Mouse (Mus musculus): ENCODE measurements around the gene Cckar. TPM values are rescaled to one million over a fixed set of nuclear protein-coding genes. Genes with fewer than 3 reads are reported as not detected.

Cckar gene
- total RNA-seq, 1 experiment = not detected

GRCm38 (mm10) chr5:53688326-53688725 is 19.2 kb downstream of the Cckar start:
- Histone ChIP-seq H3K4me1 (ENCODE audit: control insufficient read depth in 2 of 2, insufficient read depth in 2 of 2, low read length in 2 of 2, poor library complexity in 1 of 2) (no peaks in the 10 kb centered on the region), H3K27ac (ENCODE audit: insufficient read depth, low read depth, low read length, poor library complexity, severe bottlenecking) (no peak overlapping the region), H3K4me3 (ENCODE audit: insufficient read depth in 1 of 2, low read depth in 1 of 2, low read length in 2 of 2, poor library complexity in 1 of 2, severe bottlenecking in 1 of 2) (no peak overlapping the region), H3K9me3 (ENCODE audit: control insufficient read depth, insufficient read depth, low read depth, low read length) (no peaks in the 10 kb centered on the region), H3K9ac (ENCODE audit: insufficient read depth, low read depth, low read length, poor library complexity, severe bottlenecking) (no peak overlapping the region), H3K36me3 (ENCODE audit: control insufficient read depth, insufficient read depth, low read length, poor library complexity, severe bottlenecking) (no peaks in the 10 kb centered on the region)
- no peak for DNase-seq (ENCODE audit: low read depth, low spot score)
- in situ Hi-C loops (cut with MboI; ENCODE audit: low sequenced_read_pairs in 2 of 2, unreplicated experiment in 2 of 2) = no loop called here
- TF ChIP-seq ZC3H11A (IDR thresholded peaks at IDR 0.05; ENCODE audit: borderline replicate concordance, low read depth, low read length) = no peak
- no peak for TF ChIP-seq HCFC1 (IDR thresholded peaks at IDR 0.05; ENCODE audit: borderline replicate concordance, insufficient read depth, low read length)
- no peak for TF ChIP-seq CHD2 (IDR thresholded peaks at IDR 0.05; ENCODE audit: low read depth, low read length)
- no peak for TF ChIP-seq MAFK (IDR thresholded peaks at IDR 0.05; ENCODE audit: insufficient read depth, low read depth, low read length)
- TF ChIP-seq ZNF384 (IDR thresholded peaks at IDR 0.05; ENCODE audit: low read depth, low read length) = no peak

GRCm38 (mm10) chr5:53686379-53686778 is 21.1 kb downstream of the Cckar start:
- in situ Hi-C loops (cut with MboI; ENCODE audit: low sequenced_read_pairs in 2 of 2, unreplicated experiment in 2 of 2) = no loop called here
- H3K4me1 ChIP-seq (ENCODE audit: control insufficient read depth in 2 of 2, insufficient read depth in 2 of 2, low read length in 2 of 2, poor library complexity in 1 of 2) = no peaks in the 10 kb centered on the region
- H3K36me3 ChIP-seq (ENCODE audit: control insufficient read depth, insufficient read depth, low read length, poor library complexity, severe bottlenecking) = no peaks in the 10 kb centered on the region
- no peak overlapping the region for H3K27ac ChIP-seq (ENCODE audit: insufficient read depth, low read depth, low read length, poor library complexity, severe bottlenecking)
- TF ChIP-seq MAFK (IDR thresholded peaks at IDR 0.05; ENCODE audit: insufficient read depth, low read depth, low read length) (no peak), ZC3H11A (IDR thresholded peaks at IDR 0.05; ENCODE audit: borderline replicate concordance, low read depth, low read length) (no peak), CHD2 (IDR thresholded peaks at IDR 0.05; ENCODE audit: low read depth, low read length) (no peak), ZNF384 (IDR thresholded peaks at IDR 0.05; ENCODE audit: low read depth, low read length) (no peak), HCFC1 (IDR thresholded peaks at IDR 0.05; ENCODE audit: borderline replicate concordance, insufficient read depth, low read length) (no peak)
- DNase-seq (ENCODE audit: low read depth, low spot score) = no peak
- H3K9me3 ChIP-seq (ENCODE audit: control insufficient read depth, insufficient read depth, low read depth, low read length) = no peaks in the 10 kb centered on the region
- no peak overlapping the region for H3K9ac ChIP-seq (ENCODE audit: insufficient read depth, low read depth, low read length, poor library complexity, severe bottlenecking)
- H3K4me3 ChIP-seq (ENCODE audit: insufficient read depth in 1 of 2, low read depth in 1 of 2, low read length in 2 of 2, poor library complexity in 1 of 2, severe bottlenecking in 1 of 2) = no peak overlapping the region

- H3K9me3 ChIP-seq (ENCODE audit: control insufficient read depth, insufficient read depth, low read depth, low read length) = no peaks in the 10 kb centered on the region
- H3K27ac ChIP-seq (ENCODE audit: insufficient read depth, low read depth, low read length, poor library complexity, severe bottlenecking) = no peak overlapping the region
- no peak overlapping the region for H3K4me3 ChIP-seq (ENCODE audit: insufficient read depth in 1 of 2, low read depth in 1 of 2, low read length in 2 of 2, poor library complexity in 1 of 2, severe bottlenecking in 1 of 2)
- DNase-seq (ENCODE audit: low read depth, low spot score) = no peak
- no peak for TF ChIP-seq ZNF384 (IDR thresholded peaks at IDR 0.05; ENCODE audit: low read depth, low read length)
- TF ChIP-seq MAFK (IDR thresholded peaks at IDR 0.05; ENCODE audit: insufficient read depth, low read depth, low read length) = no peak
- TF ChIP-seq HCFC1 (IDR thresholded peaks at IDR 0.05; ENCODE audit: borderline replicate concordance, insufficient read depth, low read length) = no peak
- TF ChIP-seq ZC3H11A (IDR thresholded peaks at IDR 0.05; ENCODE audit: borderline replicate concordance, low read depth, low read length) = no peak
- no peak for TF ChIP-seq CHD2 (IDR thresholded peaks at IDR 0.05; ENCODE audit: low read depth, low read length)
- no peaks in the 10 kb centered on the region for H3K36me3 ChIP-seq (ENCODE audit: control insufficient read depth, insufficient read depth, low read length, poor library complexity, severe bottlenecking)
- no peak overlapping the region for H3K9ac ChIP-seq (ENCODE audit: insufficient read depth, low read depth, low read length, poor library complexity, severe bottlenecking)
- in situ Hi-C loops (cut with MboI; ENCODE audit: low sequenced_read_pairs in 2 of 2, unreplicated experiment in 2 of 2) = no loop called here
- no peaks in the 10 kb centered on the region for H3K4me1 ChIP-seq (ENCODE audit: control insufficient read depth in 2 of 2, insufficient read depth in 2 of 2, low read length in 2 of 2, poor library complexity in 1 of 2)
Observed at GRCm38 (mm10) chr5:53685623-53686022, 21.9 kb downstream of the Cckar start.

GRCm38 (mm10) chr5:53684417-53684816 is 23.1 kb downstream of the Cckar start:
- Histone ChIP-seq H3K36me3 (ENCODE audit: control insufficient read depth, insufficient read depth, low read length, poor library complexity, severe bottlenecking) (no peaks in the 10 kb centered on the region), H3K9ac (ENCODE audit: insufficient read depth, low read depth, low read length, poor library complexity, severe bottlenecking) (no peak overlapping the region), H3K9me3 (ENCODE audit: control insufficient read depth, insufficient read depth, low read depth, low read length) (no peaks in the 10 kb centered on the region), H3K4me3 (ENCODE audit: insufficient read depth in 1 of 2, low read depth in 1 of 2, low read length in 2 of 2, poor library complexity in 1 of 2, severe bottlenecking in 1 of 2) (no peak overlapping the region), H3K27ac (ENCODE audit: insufficient read depth, low read depth, low read length, poor library complexity, severe bottlenecking) (no peak overlapping the region), H3K4me1 (ENCODE audit: control insufficient read depth in 2 of 2, insufficient read depth in 2 of 2, low read length in 2 of 2, poor library complexity in 1 of 2) (0 out of 4 replicates have a peak, but pooled peaks cover 0 to under 1% of the 10 kb centered on the region in 2 experiments)
- no peak for TF ChIP-seq ZC3H11A (IDR thresholded peaks at IDR 0.05; ENCODE audit: borderline replicate concordance, low read depth, low read length)
- no peak for TF ChIP-seq HCFC1 (IDR thresholded peaks at IDR 0.05; ENCODE audit: borderline replicate concordance, insufficient read depth, low read length)
- in situ Hi-C loops (cut with MboI; ENCODE audit: low sequenced_read_pairs in 2 of 2, unreplicated experiment in 2 of 2) = no loop called here
- DNase-seq (ENCODE audit: low read depth, low spot score) = no peak

GRCm38 (mm10) chr5:53683916-53684315 is 23.6 kb downstream of the Cckar start:
- Histone ChIP-seq H3K36me3 (ENCODE audit: control insufficient read depth, insufficient read depth, low read length, poor library complexity, severe bottlenecking) (no peaks in the 10 kb centered on the region), H3K27ac (ENCODE audit: insufficient read depth, low read depth, low read length, poor library complexity, severe bottlenecking) (no peak overlapping the region), H3K9ac (ENCODE audit: insufficient read depth, low read depth, low read length, poor library complexity, severe bottlenecking) (no peak overlapping the region), H3K4me1 (ENCODE audit: control insufficient read depth in 2 of 2, insufficient read depth in 2 of 2, low read length in 2 of 2, poor library complexity in 1 of 2) (peaks cover 0 to 2% of the 10 kb centered on the region in 2 experiments; a peak in 1 of 4 replicates), H3K9me3 (ENCODE audit: control insufficient read depth, insufficient read depth, low read depth, low read length) (no peaks in the 10 kb centered on the region), H3K4me3 (ENCODE audit: insufficient read depth in 1 of 2, low read depth in 1 of 2, low read length in 2 of 2, poor library complexity in 1 of 2, severe bottlenecking in 1 of 2) (no peak overlapping the region)
- no peak for TF ChIP-seq HCFC1 (IDR thresholded peaks at IDR 0.05; ENCODE audit: borderline replicate concordance, insufficient read depth, low read length)
- TF ChIP-seq ZNF384 (IDR thresholded peaks at IDR 0.05; ENCODE audit: low read depth, low read length) = no peak
- no peak for TF ChIP-seq ZC3H11A (IDR thresholded peaks at IDR 0.05; ENCODE audit: borderline replicate concordance, low read depth, low read length)
- no peak for TF ChIP-seq MAFK (IDR thresholded peaks at IDR 0.05; ENCODE audit: insufficient read depth, low read depth, low read length)
- TF ChIP-seq CHD2 (IDR thresholded peaks at IDR 0.05; ENCODE audit: low read depth, low read length) = no peak
- in situ Hi-C loops (cut with MboI; ENCODE audit: low sequenced_read_pairs in 2 of 2, unreplicated experiment in 2 of 2) = no loop called here
- DNase-seq (ENCODE audit: low read depth, low spot score) = no peak

Data from ES-E14 (cell line).